Mouse (Mus musculus): ENCODE data around the gene Gm10310. TPM values are rescaled to one million over a fixed set of nuclear protein-coding genes. Genes with fewer than 3 reads are reported as not detected.
"Not testable (repeated sequence)": the region's sequence is repeated elsewhere in the genome, so short reads cannot be mapped to it uniquely, and the experiment has no call there.

Gm10310 gene
- not detected in 2 replicates for total RNA-seq (2015)
- total RNA-seq (2017): not detected in 2 replicates

GRCm38 (mm10) chr10:129984962-129985361, at the start of gene Gm10310:
Gene Gm10310 (minus strand): TSS chr10:129985062.
- not testable (repeated sequence) for ATAC-seq (ENCODE audit: poor library complexity, severe bottlenecking)

GRCm38 (mm10) chr10:130030048-130030447, 45.2 kb upstream of the Gm10310 start, which contains the start of gene Olfr821:
Gene Olfr821 (plus strand): TSS chr10:130030348.
- ATAC-seq (ENCODE audit: poor library complexity, severe bottlenecking): no peak

GRCm38 (mm10) chr10:130012321-130012720, 27.5 kb upstream of the Gm10310 start, which contains the start of gene Olfr820:
Gene Olfr820 (plus strand): TSS chr10:130012621.
- no peak for ATAC-seq (ENCODE audit: poor library complexity, severe bottlenecking)

GRCm38 (mm10) chr10:130005366-130005765, 20.5 kb upstream of the Gm10310 start:
- ATAC-seq (ENCODE audit: poor library complexity, severe bottlenecking): not testable (repeated sequence)

- ATAC-seq (ENCODE audit: poor library complexity, severe bottlenecking): not testable (repeated sequence)
Measured at GRCm38 (mm10) chr10:130004104-130004503, 19.2 kb upstream of the Gm10310 start.

- peak; percentile 45; the same call in 1 of the 2 replicates for ATAC-seq (ENCODE audit: poor library complexity, severe bottlenecking)
Measured at GRCm38 (mm10) chr10:129981867-129982266, 3.0 kb downstream of the Gm10310 start.

- ATAC-seq (ENCODE audit: poor library complexity, severe bottlenecking): not testable (repeated sequence)
Measured at GRCm38 (mm10) chr10:129976040-129976439, 8.8 kb downstream of the Gm10310 start, which contains the start of gene Olfr247. Gene Olfr247 (minus strand): TSS chr10:129976140.

- ATAC-seq (ENCODE audit: poor library complexity, severe bottlenecking): not testable (repeated sequence)
Measured at GRCm38 (mm10) chr10:129972994-129973393, 11.9 kb downstream of the Gm10310 start.

GRCm38 (mm10) chr10:129967166-129967565, 17.7 kb downstream of the Gm10310 start, which contains the start of gene Olfr819:
Gene Olfr819 (minus strand): TSS chr10:129967266.
- not testable (repeated sequence) for ATAC-seq (ENCODE audit: poor library complexity, severe bottlenecking)

GRCm38 (mm10) chr10:129966232-129966631, 18.6 kb downstream of the Gm10310 start:
- ATAC-seq (ENCODE audit: poor library complexity, severe bottlenecking): peak; percentile 33; the same call in 1 of the 2 replicates

GRCm38 (mm10) chr10:129949000-129949399, 35.9 kb downstream of the Gm10310 start, which contains the start of gene Olfr818:
Gene Olfr818 (minus strand): TSS chr10:129949100.
- no peak for ATAC-seq (ENCODE audit: poor library complexity, severe bottlenecking)

Other genes with a start within 250 kb of the Gm10310 start
- gene Olfr806, start 243.1 kb downstream of the Gm10310 start, total RNA-seq (2015): not detected in 2 replicates
- not detected in 2 replicates for gene Olfr806, start 243.1 kb downstream of the Gm10310 start, total RNA-seq (2017)
- gene Olfr807, start 227.3 kb downstream of the Gm10310 start, total RNA-seq (2015): not detected in 2 replicates
- not detected in 2 replicates for gene Olfr807, start 227.3 kb downstream of the Gm10310 start, total RNA-seq (2017)
- gene Olfr808, start 219.6 kb downstream of the Gm10310 start, total RNA-seq (2015): not detected in 2 replicates
- gene Olfr808, start 219.6 kb downstream of the Gm10310 start, total RNA-seq (2017): not detected in 2 replicates
- gene Olfr809, start 210.4 kb downstream of the Gm10310 start, total RNA-seq (2015): not detected in 2 replicates
- gene Olfr809, start 210.4 kb downstream of the Gm10310 start, total RNA-seq (2017): not detected in 2 replicates
- not detected in 2 replicates for gene Olfr810, start 190.1 kb downstream of the Gm10310 start, total RNA-seq (2015)
- not detected in 2 replicates for gene Olfr810, start 190.1 kb downstream of the Gm10310 start, total RNA-seq (2017)
- gene Olfr811, start 180.7 kb downstream of the Gm10310 start, total RNA-seq (2015): not detected in 2 replicates
- gene Olfr811, start 180.7 kb downstream of the Gm10310 start, total RNA-seq (2017): not detected in 2 replicates
- gene Olfr812, start 139.0 kb downstream of the Gm10310 start, total RNA-seq (2015): not detected in 2 replicates
- gene Olfr812, start 139.0 kb downstream of the Gm10310 start, total RNA-seq (2017): not detected in 2 replicates
- gene Olfr813, start 129.7 kb downstream of the Gm10310 start, total RNA-seq (2015): not detected in 2 replicates
- gene Olfr813, start 129.7 kb downstream of the Gm10310 start, total RNA-seq (2017): not detected in 2 replicates
- gene Olfr814, start 105.2 kb downstream of the Gm10310 start, total RNA-seq (2015): not detected in 2 replicates
- gene Olfr814, start 105.2 kb downstream of the Gm10310 start, total RNA-seq (2017): not detected in 2 replicates
- not detected in 2 replicates for gene Olfr815, start 79.2 kb downstream of the Gm10310 start, total RNA-seq (2015)
- gene Olfr815, start 79.2 kb downstream of the Gm10310 start, total RNA-seq (2017): not detected in 2 replicates
- not detected in 2 replicates for gene Olfr816, start 69.5 kb downstream of the Gm10310 start, total RNA-seq (2015)
- gene Olfr816, start 69.5 kb downstream of the Gm10310 start, total RNA-seq (2017): not detected in 2 replicates
- gene Olfr818, start 36.0 kb downstream of the Gm10310 start, total RNA-seq (2015): not detected in 2 replicates
- not detected in 2 replicates for gene Olfr818, start 36.0 kb downstream of the Gm10310 start, total RNA-seq (2017)
- gene Olfr819, start 17.8 kb downstream of the Gm10310 start, total RNA-seq (2015): not detected in 2 replicates
- not detected in 2 replicates for gene Olfr819, start 17.8 kb downstream of the Gm10310 start, total RNA-seq (2017)
- not detected in 2 replicates for gene Olfr247, start 8.9 kb downstream of the Gm10310 start, total RNA-seq (2015)
- not detected in 2 replicates for gene Olfr247, start 8.9 kb downstream of the Gm10310 start, total RNA-seq (2017)
- gene Olfr820, start 27.6 kb upstream of the Gm10310 start, total RNA-seq (2015): not detected in 2 replicates
- gene Olfr820, start 27.6 kb upstream of the Gm10310 start, total RNA-seq (2017): not detected in 2 replicates
- not detected in 2 replicates for gene Olfr821, start 45.3 kb upstream of the Gm10310 start, total RNA-seq (2015)
- not detected in 2 replicates for gene Olfr821, start 45.3 kb upstream of the Gm10310 start, total RNA-seq (2017)
- gene Olfr822, start 86.1 kb upstream of the Gm10310 start, total RNA-seq (2015): not detected in 2 replicates
- gene Olfr822, start 86.1 kb upstream of the Gm10310 start, total RNA-seq (2017): not detected in 2 replicates
- gene Olfr823, start 130.3 kb upstream of the Gm10310 start, total RNA-seq (2015): not detected in 2 replicates
- not detected in 2 replicates for gene Olfr823, start 130.3 kb upstream of the Gm10310 start, total RNA-seq (2017)
- gene Olfr824, start 144.9 kb upstream of the Gm10310 start, total RNA-seq (2015): not detected in 2 replicates
- gene Olfr824, start 144.9 kb upstream of the Gm10310 start, total RNA-seq (2017): not detected in 2 replicates
- gene Olfr825, start 181.7 kb upstream of the Gm10310 start, total RNA-seq (2015): not detected in 2 replicates
- not detected in 2 replicates for gene Olfr825, start 181.7 kb upstream of the Gm10310 start, total RNA-seq (2017)
- gene Olfr826, start 199.1 kb upstream of the Gm10310 start, total RNA-seq (2015): not detected in 2 replicates
- gene Olfr826, start 199.1 kb upstream of the Gm10310 start, total RNA-seq (2017): not detected in 2 replicates
- not detected in 2 replicates for gene Olfr827, start 229.3 kb upstream of the Gm10310 start, total RNA-seq (2015)
- not detected in 2 replicates for gene Olfr827, start 229.3 kb upstream of the Gm10310 start, total RNA-seq (2017)

Data from megakaryocyte, adult 5-6 weeks (primary cell).